Mouse (Mus musculus): Measurements from ENCODE around the gene Rac1.
"Not testable (repeated sequence)": the region's sequence is repeated elsewhere in the genome, so short reads cannot be mapped to it uniquely, and the experiment has no call there.

The Rac1 gene

GRCm38 (mm10) chr5:143526698-143527331 lies 1.0 kb downstream of the Rac1 start:
- no peak for DNase-seq (ENCODE audit: extremely low spot score, low read depth, low spot score)

- DNase-seq (ENCODE audit: extremely low spot score, low read depth, low spot score): no peak
Measured at GRCm38 (mm10) chr5:143525454-143526225, 2.2 kb downstream of the Rac1 start.

- DNase-seq (ENCODE audit: extremely low spot score, low read depth, low spot score): no peak
Measured at GRCm38 (mm10) chr5:143522882-143523281, 5.0 kb downstream of the Rac1 start.

GRCm38 (mm10) chr5:143520415-143520814 lies 7.4 kb downstream of the Rac1 start:
- DNase-seq (ENCODE audit: extremely low spot score, low read depth, low spot score): no peak

GRCm38 (mm10) chr5:143518045-143518591 lies 9.7 kb downstream of the Rac1 start:
- no peak for DNase-seq (ENCODE audit: extremely low spot score, low read depth, low spot score)

GRCm38 (mm10) chr5:143517436-143517835 lies 10.4 kb downstream of the Rac1 start:
- DNase-seq (ENCODE audit: extremely low spot score, low read depth, low spot score): no peak

GRCm38 (mm10) chr5:143517005-143517404 lies 10.8 kb downstream of the Rac1 start:
- no peak for DNase-seq (ENCODE audit: extremely low spot score, low read depth, low spot score)

GRCm38 (mm10) chr5:143514878-143515277 lies 13.0 kb downstream of the Rac1 start:
- DNase-seq (ENCODE audit: extremely low spot score, low read depth, low spot score): no peak

GRCm38 (mm10) chr5:143512305-143512704 lies 15.5 kb downstream of the Rac1 start:
- no peak for DNase-seq (ENCODE audit: extremely low spot score, low read depth, low spot score)

- DNase-seq (ENCODE audit: extremely low spot score, low read depth, low spot score): no peak
Measured at GRCm38 (mm10) chr5:143511577-143511976, 16.3 kb downstream of the Rac1 start.

- no peak for DNase-seq (ENCODE audit: extremely low spot score, low read depth, low spot score)
Measured at GRCm38 (mm10) chr5:143509737-143510136, 18.1 kb downstream of the Rac1 start.

- no peak for DNase-seq (ENCODE audit: extremely low spot score, low read depth, low spot score)
Measured at GRCm38 (mm10) chr5:143509294-143509693, 18.5 kb downstream of the Rac1 start.

GRCm38 (mm10) chr5:143505545-143505944 lies 22.3 kb downstream of the Rac1 start:
- no peak for DNase-seq (ENCODE audit: extremely low spot score, low read depth, low spot score)

- no peak for DNase-seq (ENCODE audit: extremely low spot score, low read depth, low spot score)
Measured at GRCm38 (mm10) chr5:143505056-143505455, 22.8 kb downstream of the Rac1 start.

- DNase-seq (ENCODE audit: extremely low spot score, low read depth, low spot score): no peak
Measured at GRCm38 (mm10) chr5:143504453-143504852, 23.4 kb downstream of the Rac1 start.

GRCm38 (mm10) chr5:143503740-143504139 lies 24.1 kb downstream of the Rac1 start:
- no peak for DNase-seq (ENCODE audit: extremely low spot score, low read depth, low spot score)

- DNase-seq (ENCODE audit: extremely low spot score, low read depth, low spot score): no peak
Measured at GRCm38 (mm10) chr5:143502899-143503557, 24.8 kb downstream of the Rac1 start.

GRCm38 (mm10) chr5:143501649-143502048 lies 26.2 kb downstream of the Rac1 start:
- DNase-seq (ENCODE audit: extremely low spot score, low read depth, low spot score): no peak

- no peak for DNase-seq (ENCODE audit: extremely low spot score, low read depth, low spot score)
Measured at GRCm38 (mm10) chr5:143501140-143501539, 26.7 kb downstream of the Rac1 start.

- not testable (repeated sequence) for DNase-seq (ENCODE audit: extremely low spot score, low read depth, low spot score)
Measured at GRCm38 (mm10) chr5:143500711-143501110, 27.1 kb downstream of the Rac1 start.

- no peak for DNase-seq (ENCODE audit: extremely low spot score, low read depth, low spot score)
Measured at GRCm38 (mm10) chr5:143499686-143500085, 28.1 kb downstream of the Rac1 start.

GRCm38 (mm10) chr5:143499197-143499596 lies 28.6 kb downstream of the Rac1 start:
- no peak for DNase-seq (ENCODE audit: extremely low spot score, low read depth, low spot score)

Measured in hindlimb bud, embryonic 11.5 days (tissue).